Mouse (Mus musculus) olfactory bulb, adult 2 months (tissue): ENCODE data around the gene Tnni3k.

Experiments used
- CTCF ChIP-seq: fragments of 200-500 bp; IDR thresholded peaks from 2 replicates; pipeline ENCODE4 v1.5.1; 2012; ENCODE audit warnings: low read depth, mild to moderate bottlenecking, low read length, moderate library complexity; ENCODE audit not compliant: insufficient read depth
- POLR2A ChIP-seq: fragments of 200-500 bp; IDR thresholded peaks from 2 replicates; pipeline ENCODE4 v1.6.1; 2012; ENCODE audit warnings: mild to moderate bottlenecking, low read depth, low read length, moderate library complexity; ENCODE audit not compliant: insufficient read depth

- no peak for TF ChIP-seq CTCF
- no peak for TF ChIP-seq POLR2A
These were observed 201.9 kb downstream of the Tnni3k start for GRCm38 (mm10) chr3:154853257-154853656.
